Mouse (Mus musculus): Measurements from ENCODE around the gene Lrrc8a.

The Lrrc8a gene

GRCm38 (mm10) chr2:30239777-30240176 is 2.3 kb downstream of the Lrrc8a start:
- peak; percentile 99 for DNase-seq

GRCm38 (mm10) chr2:30240267-30240666 is 2.8 kb downstream of the Lrrc8a start, which contains the start of gene Gm28035:
TSS of gene Gm28035 (plus strand) at chr2:30240567.
- DNase-seq: peak; percentile 88

GRCm38 (mm10) chr2:30242509-30242908 is 5.0 kb downstream of the Lrrc8a start:
- peak; percentile 100 for DNase-seq

- DNase-seq: peak; percentile 95
Observed at GRCm38 (mm10) chr2:30243391-30243790, 5.9 kb downstream of the Lrrc8a start.

- peak; percentile 94 for DNase-seq
Observed at GRCm38 (mm10) chr2:30244595-30245178, 7.2 kb downstream of the Lrrc8a start.

- DNase-seq: peak; percentile 84
Observed at GRCm38 (mm10) chr2:30247036-30247435, 9.5 kb downstream of the Lrrc8a start.

GRCm38 (mm10) chr2:30247681-30248080 is 10.2 kb downstream of the Lrrc8a start:
- DNase-seq: peak; percentile 93

- DNase-seq: peak; percentile 89
Observed at GRCm38 (mm10) chr2:30249182-30249581, 11.7 kb downstream of the Lrrc8a start.

- peak; percentile 91 for DNase-seq
Observed at GRCm38 (mm10) chr2:30250166-30251128, 12.9 kb downstream of the Lrrc8a start.

- peak; percentile 98 for DNase-seq
Observed at GRCm38 (mm10) chr2:30251417-30252104, 14.0 kb downstream of the Lrrc8a start.

GRCm38 (mm10) chr2:30252521-30252920 is 15.0 kb downstream of the Lrrc8a start:
- no peak for DNase-seq

- DNase-seq: peak; percentile 95
Observed at GRCm38 (mm10) chr2:30253809-30254208, 16.3 kb downstream of the Lrrc8a start.

- peak; percentile 91 for DNase-seq
Observed at GRCm38 (mm10) chr2:30255631-30256395, 18.3 kb downstream of the Lrrc8a start.

GRCm38 (mm10) chr2:30256616-30257350 is 19.3 kb downstream of the Lrrc8a start:
- DNase-seq: peak; percentile 93

- peak; percentile 94 for DNase-seq
Observed at GRCm38 (mm10) chr2:30257699-30258460, 20.4 kb downstream of the Lrrc8a start.

- DNase-seq: peak; percentile 100
Observed at GRCm38 (mm10) chr2:30258600-30258999, 21.1 kb downstream of the Lrrc8a start.

GRCm38 (mm10) chr2:30259131-30260064 is 21.9 kb downstream of the Lrrc8a start:
- peak; percentile 95 for DNase-seq

GRCm38 (mm10) chr2:30261064-30261736 is 23.7 kb downstream of the Lrrc8a start:
- peak; percentile 90 for DNase-seq

All from heart, adult 11 months (tissue).